Mouse (Mus musculus): ENCODE results near the gene Znrf1. TPM values are rescaled to one million over a fixed set of nuclear protein-coding genes. Genes with fewer than 3 reads are reported as not detected.
"Not testable (repeated sequence)": the region's sequence is repeated elsewhere in the genome, so short reads cannot be mapped to it uniquely, and the experiment has no call there.

Znrf1 gene
- polyA plus RNA-seq, 1 experiment from 2014 or later: 34.5 TPM

DNA sequence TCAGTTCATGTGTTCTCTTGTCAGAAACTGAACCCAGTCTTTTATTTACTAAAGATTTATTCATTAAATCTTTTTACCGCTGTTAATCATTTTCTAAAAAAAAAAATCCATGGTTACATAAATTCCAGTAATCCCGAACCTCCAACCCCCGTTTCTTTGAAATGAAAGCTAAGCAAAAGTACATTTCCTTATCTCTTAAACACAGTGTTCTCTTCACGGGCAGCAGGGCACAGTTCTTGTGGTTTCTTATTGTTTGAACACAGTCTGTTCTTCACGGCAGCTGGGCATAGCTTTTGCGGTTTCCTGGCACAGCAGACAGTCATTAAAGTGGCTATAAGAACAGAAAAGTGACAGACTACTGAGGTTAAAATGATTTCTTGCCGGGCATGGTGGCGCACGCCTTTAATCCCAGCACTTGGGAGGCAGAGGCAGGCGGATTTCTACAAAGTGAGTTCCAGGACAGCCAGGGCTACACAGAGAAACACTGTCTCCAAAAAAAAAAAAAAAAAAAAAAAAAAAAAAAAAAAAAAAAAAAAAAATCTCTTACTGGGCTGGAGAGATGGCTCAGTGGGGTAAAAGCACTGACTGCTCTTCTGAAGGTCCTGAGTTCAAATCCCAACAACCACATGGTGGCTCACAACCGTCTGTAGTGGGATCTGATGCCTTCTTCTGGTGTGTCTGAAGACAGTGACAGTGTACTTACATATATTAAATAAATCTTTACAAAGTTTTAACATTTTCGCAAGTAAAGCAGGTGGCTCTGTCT is 108.6 kb downstream of the Znrf1 start:
- 65% methylated on average over 12 of the region's 12 CpGs for WGBS
- Histone ChIP-seq H3K9ac (peak overlapping the region; percentile 91), H3K4me3 (peak overlapping the region; percentile 79), H3K4me1 (peaks cover 20% of the 10 kb centered on the region), H3K4me2 (replicated peaks) (peak overlapping the region; percentile 64)
- not testable (repeated sequence) for H3K27me3 ChIP-seq; ATAC-seq (ENCODE audit: low FRiP score, low read depth); H3K9me3 ChIP-seq; H3K36me3 ChIP-seq; H3K27ac ChIP-seq

DNA sequence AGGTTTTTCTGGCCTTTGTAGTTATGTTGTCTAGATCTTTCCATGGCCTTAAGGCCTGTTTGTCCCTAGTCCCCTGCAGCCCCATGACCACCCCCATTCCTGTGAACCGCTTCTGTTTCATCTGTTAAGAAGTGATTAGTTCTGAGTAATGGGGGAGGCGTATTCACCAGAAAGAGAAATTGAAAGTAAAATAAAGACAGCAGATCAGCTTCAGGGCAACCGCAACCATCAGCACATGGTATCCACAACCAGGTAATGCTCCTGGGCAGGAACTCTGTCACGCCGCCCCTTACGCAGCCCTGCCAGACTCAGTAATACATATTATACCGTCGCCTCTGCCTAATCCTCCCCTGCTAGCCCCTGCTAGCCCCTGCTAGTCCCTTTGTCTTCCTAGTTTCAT is 109.8 kb downstream of the Znrf1 start:
- H3K4me1 ChIP-seq: peaks cover 20% of the 10 kb centered on the region
- no peak overlapping the region for H3K9ac ChIP-seq
- H3K36me3 ChIP-seq: no peaks in the 10 kb centered on the region
- H3K4me3 ChIP-seq: no peak overlapping the region
- H3K9me3 ChIP-seq: no peaks in the 10 kb centered on the region
- 96% methylated on average over 8 of the region's 8 CpGs for WGBS
- no peak for ATAC-seq (ENCODE audit: low FRiP score, low read depth)
- no peaks in the 10 kb centered on the region for H3K27me3 ChIP-seq
- H3K27ac ChIP-seq: no peak overlapping the region
- no peak overlapping the region for H3K4me2 ChIP-seq (replicated peaks)

DNA sequence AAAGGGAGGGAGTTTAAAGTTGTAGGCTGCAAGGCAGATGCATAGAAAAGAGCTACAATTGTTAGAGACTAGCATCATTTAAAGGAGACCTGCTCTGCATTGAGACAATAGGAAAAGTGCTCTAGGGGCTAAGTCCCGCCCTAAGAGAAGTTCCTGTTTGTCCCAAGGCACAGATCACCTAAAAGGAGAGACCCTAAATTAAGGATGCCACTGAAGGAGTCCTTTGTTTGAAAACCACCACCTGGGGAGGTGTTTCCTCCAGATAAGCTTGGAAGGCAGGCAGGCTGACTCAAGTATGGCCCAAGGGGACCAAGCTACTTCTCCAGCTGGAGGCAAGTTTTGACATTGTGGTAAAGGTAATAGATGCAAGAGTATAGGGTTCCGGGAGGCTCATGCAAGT is 112.9 kb downstream of the Znrf1 start:
- H3K4me3 ChIP-seq: no peak overlapping the region
- H3K36me3 ChIP-seq: no peaks in the 10 kb centered on the region; the same call in 1 of the 2 replicates
- no peaks in the 10 kb centered on the region for H3K27me3 ChIP-seq
- peaks cover 14% of the 10 kb centered on the region for H3K4me1 ChIP-seq
- no peak overlapping the region for H3K27ac ChIP-seq
- WGBS: 66% methylated on average over 2 of the region's 2 CpGs
- no peaks in the 10 kb centered on the region for H3K9me3 ChIP-seq
- H3K4me2 ChIP-seq (replicated peaks): no peak overlapping the region
- ATAC-seq (ENCODE audit: low FRiP score, low read depth): 0 out of 2 replicates have a peak, but pooled peaks have one; percentile 16
- H3K9ac ChIP-seq: no peak overlapping the region

DNA sequence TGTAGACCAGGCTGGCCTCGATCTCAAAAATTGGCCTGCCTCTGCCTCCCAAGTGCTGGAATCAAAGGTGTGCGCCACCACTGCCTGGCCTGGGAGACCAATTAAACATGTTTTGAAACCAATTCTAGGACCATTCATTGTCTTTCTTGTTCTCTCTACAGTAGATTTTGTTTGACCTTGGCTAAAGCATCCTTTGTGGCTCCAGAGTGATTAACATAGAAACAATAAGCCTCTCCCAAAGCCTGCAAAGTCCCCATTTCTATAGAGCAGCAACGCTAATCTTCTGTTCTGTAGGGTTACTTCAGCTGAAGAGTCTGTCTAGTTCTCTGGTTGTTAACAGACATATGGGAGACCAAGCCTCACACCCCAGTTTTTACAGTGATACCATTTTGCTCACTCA is 114.8 kb downstream of the Znrf1 start:
- H3K4me1 ChIP-seq: peaks cover 11% of the 10 kb centered on the region; the same call in 1 of the 2 replicates
- 93% methylated on average over 3 of the region's 3 CpGs for WGBS

DNA sequence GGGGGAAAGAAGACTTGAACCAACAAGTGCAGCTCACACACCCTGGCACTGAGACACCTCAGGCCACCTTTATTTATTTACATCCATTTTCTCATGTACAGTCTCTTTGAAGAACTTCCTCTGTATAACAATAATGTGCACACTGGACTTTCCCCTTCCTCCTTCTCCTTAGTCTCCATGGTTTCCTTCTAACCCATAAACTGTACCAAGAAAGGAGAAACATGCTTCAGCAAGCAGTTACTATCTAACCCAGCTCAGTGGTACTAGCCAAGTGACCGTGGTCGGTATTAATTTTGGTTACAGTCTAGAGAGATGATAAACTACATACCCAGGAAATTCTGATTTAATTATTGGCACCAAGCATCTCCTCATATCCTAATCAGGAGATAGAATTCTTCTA is 117.6 kb downstream of the Znrf1 start:
- H3K27ac ChIP-seq: no peak overlapping the region
- H3K36me3 ChIP-seq: peaks cover 3% of the 10 kb centered on the region; the same call in 1 of the 2 replicates
- H3K27me3 ChIP-seq: no peaks in the 10 kb centered on the region
- H3K9ac ChIP-seq: no peak overlapping the region
- peaks cover 6% of the 10 kb centered on the region; the same call in 1 of the 2 replicates for H3K4me1 ChIP-seq
- 95% methylated on average over 2 of the region's 2 CpGs for WGBS
- no peak for ATAC-seq (ENCODE audit: low FRiP score, low read depth)
- no peak overlapping the region for H3K4me2 ChIP-seq (replicated peaks)
- no peaks in the 10 kb centered on the region for H3K9me3 ChIP-seq
- H3K4me3 ChIP-seq: no peak overlapping the region

More for the DNA sequence above, 114.8 kb downstream of the Znrf1 start:
- no peak overlapping the region for H3K4me2 ChIP-seq (replicated peaks)
- H3K36me3 ChIP-seq: peaks cover 3% of the 10 kb centered on the region; the same call in 1 of the 2 replicates
- no peak overlapping the region for H3K27ac ChIP-seq
- no peak overlapping the region for H3K9ac ChIP-seq
- ATAC-seq (ENCODE audit: low FRiP score, low read depth): no peak
- no peak overlapping the region for H3K4me3 ChIP-seq
- H3K27me3 ChIP-seq: no peaks in the 10 kb centered on the region
- H3K9me3 ChIP-seq: no peaks in the 10 kb centered on the region

DNA sequence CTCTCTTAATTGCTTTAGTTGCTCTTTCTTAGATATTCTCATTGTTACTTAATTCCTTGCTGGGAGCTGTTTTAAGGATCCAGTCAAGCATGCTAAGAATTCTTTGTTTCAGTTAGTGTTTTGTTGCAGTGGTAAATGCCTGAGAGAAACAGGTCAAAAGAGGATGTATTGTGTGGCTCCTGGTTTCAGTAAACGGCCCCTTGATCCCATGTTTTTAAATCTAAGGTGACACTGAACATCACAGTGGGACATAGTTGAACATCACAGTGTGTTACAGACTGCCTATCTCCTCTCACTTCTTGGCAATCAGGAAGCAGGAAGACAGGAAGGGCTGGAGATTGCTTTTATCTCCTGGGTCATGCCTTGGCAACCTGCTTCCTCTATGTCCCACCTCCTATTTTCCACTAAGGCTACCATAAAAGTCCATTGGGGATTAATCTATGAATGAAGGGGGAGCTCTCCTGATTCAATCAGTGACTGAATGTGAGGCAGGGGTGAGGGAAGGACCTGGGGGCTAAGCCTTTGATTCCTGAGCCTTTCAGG is 121.5 kb downstream of the Znrf1 start:
- WGBS: 63% methylated on average over 1 of the region's 1 CpGs
- H3K4me3 ChIP-seq: no peak overlapping the region
- no peaks in the 10 kb centered on the region for H3K4me1 ChIP-seq
- H3K4me2 ChIP-seq (replicated peaks): no peak overlapping the region
- no peaks in the 10 kb centered on the region for H3K27me3 ChIP-seq
- no peaks in the 10 kb centered on the region for H3K9me3 ChIP-seq
- no peak overlapping the region for H3K27ac ChIP-seq
- H3K36me3 ChIP-seq: peaks cover 26% of the 10 kb centered on the region
- ATAC-seq (ENCODE audit: low FRiP score, low read depth): no peak
- no peak overlapping the region for H3K9ac ChIP-seq

DNA sequence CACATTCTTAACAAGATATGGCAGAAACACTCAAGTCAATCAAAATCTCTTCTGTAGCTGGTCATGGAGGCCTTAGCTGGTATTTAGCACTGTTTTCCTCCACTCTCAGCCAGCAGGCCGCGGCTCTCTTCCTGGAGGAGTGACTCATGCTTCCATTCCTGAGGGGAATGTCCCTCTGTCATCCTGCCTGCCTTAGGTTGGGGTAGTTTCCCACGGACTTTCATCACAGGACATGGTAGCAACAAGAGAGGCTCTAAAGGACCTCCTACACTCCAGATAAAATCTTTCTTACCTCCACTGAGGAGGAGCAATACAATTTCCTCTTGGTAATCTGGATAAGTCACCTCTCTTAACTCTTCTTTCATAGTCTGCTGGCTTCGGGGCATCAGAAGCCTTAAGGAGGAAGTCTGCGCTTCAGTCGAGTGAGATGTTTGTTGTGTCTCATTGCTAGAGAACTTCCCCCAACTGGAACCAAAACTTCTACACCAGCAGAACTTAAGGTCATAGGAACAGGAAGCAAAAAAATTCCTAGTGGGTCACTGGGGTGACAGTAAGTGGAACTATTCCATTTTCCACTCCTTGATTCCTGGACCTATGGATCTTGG is 123.0 kb downstream of the Znrf1 start:
- H3K4me3 ChIP-seq: no peak overlapping the region
- no peaks in the 10 kb centered on the region for H3K27me3 ChIP-seq
- ATAC-seq (ENCODE audit: low FRiP score, low read depth): no peak
- H3K4me1 ChIP-seq: no peaks in the 10 kb centered on the region
- H3K9me3 ChIP-seq: no peaks in the 10 kb centered on the region
- no peak overlapping the region for H3K9ac ChIP-seq
- whole genome bisulfite sequencing: 89% methylated on average over 6 of the region's 6 CpGs
- peaks cover 26% of the 10 kb centered on the region for H3K36me3 ChIP-seq
- H3K27ac ChIP-seq: no peak overlapping the region
- H3K4me2 ChIP-seq (replicated peaks): no peak overlapping the region

DNA sequence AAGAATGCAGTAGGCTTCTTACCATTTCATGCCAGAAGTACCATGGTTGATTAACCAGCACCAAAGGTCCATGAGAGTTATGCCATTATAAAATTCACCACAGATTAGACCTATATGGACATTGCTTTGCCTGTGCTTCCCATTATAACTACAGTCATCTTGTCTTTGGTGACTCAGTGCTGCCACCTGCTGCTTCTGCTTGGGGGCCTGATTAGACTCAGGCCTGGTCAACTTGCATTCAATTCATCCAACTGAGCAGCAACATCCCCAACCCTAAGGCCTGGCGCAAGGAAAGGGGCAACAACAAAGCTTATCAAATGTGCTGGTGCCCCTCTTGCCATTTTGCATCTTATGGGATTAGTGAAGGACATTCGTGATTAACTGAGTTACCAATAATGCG is 126.6 kb downstream of the Znrf1 start:
- Histone ChIP-seq H3K4me3 (no peak overlapping the region), H3K9ac (no peak overlapping the region), H3K4me2 (replicated peaks) (no peak overlapping the region), H3K4me1 (no peaks in the 10 kb centered on the region), H3K36me3 (peaks cover 38% of the 10 kb centered on the region), H3K9me3 (no peaks in the 10 kb centered on the region), H3K27me3 (no peaks in the 10 kb centered on the region), H3K27ac (no peak overlapping the region)
- WGBS: 89% methylated on average over 3 of the region's 3 CpGs
- ATAC-seq (ENCODE audit: low FRiP score, low read depth): no peak

DNA sequence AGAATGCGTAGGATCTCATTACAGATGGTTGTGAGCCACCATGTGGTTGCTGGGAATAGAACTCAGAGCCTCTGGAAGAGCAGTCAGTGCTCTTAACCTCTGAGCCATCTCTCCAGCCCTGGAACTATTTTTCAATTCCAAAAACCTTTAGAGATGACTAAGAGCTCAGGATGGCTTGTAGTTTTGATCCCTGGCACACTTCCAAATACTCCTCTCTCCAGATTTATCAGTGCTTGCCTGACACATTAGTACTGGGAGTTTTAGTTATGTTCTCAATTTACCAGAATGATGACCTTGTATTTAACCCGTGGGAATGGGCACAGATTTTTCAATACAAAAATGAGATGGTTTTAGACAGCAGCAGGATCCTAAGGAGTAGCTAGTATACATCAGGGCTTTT is 130.9 kb downstream of the Znrf1 start:
- Histone ChIP-seq H3K27ac (no peak overlapping the region), H3K9ac (no peak overlapping the region), H3K36me3 (peaks cover 52% of the 10 kb centered on the region), H3K27me3 (no peaks in the 10 kb centered on the region), H3K4me3 (no peak overlapping the region), H3K4me1 (no peaks in the 10 kb centered on the region), H3K9me3 (no peaks in the 10 kb centered on the region), H3K4me2 (replicated peaks) (no peak overlapping the region)
- ATAC-seq (ENCODE audit: low FRiP score, low read depth): no peak
- 89% methylated on average over 2 of the region's 2 CpGs for WGBS

Other genes with a start within 250 kb of the Znrf1 start
- 49.2 and 56.9 TPM in 2 replicates for gene Rfwd3, start 235.9 kb upstream of the Znrf1 start, polyA plus RNA-seq (2015; fragmentation: Nextera tagmentation; extraction: Ambion mirVana)
- gene Mlkl, start 197.9 kb upstream of the Znrf1 start, polyA plus RNA-seq (2015; fragmentation: Nextera tagmentation; extraction: Ambion mirVana): 0.42 and 0.47 TPM in 2 replicates
- not detected in 2 replicates for gene Fa2h, start 142.3 kb upstream of the Znrf1 start, polyA plus RNA-seq (2015; fragmentation: Nextera tagmentation; extraction: Ambion mirVana)
- 7.9 and 8.5 TPM in 2 replicates for gene Wdr59, start 14.0 kb upstream of the Znrf1 start, polyA plus RNA-seq (2015; fragmentation: Nextera tagmentation; extraction: Ambion mirVana)
- gene Ldhd, start 94.3 kb downstream of the Znrf1 start, polyA plus RNA-seq (2015; fragmentation: Nextera tagmentation; extraction: Ambion mirVana): 0.22 and 0.41 TPM in 2 replicates
- gene Zfp1, start 107.3 kb downstream of the Znrf1 start, polyA plus RNA-seq (2015; fragmentation: Nextera tagmentation; extraction: Ambion mirVana): 27.5 and 29.6 TPM in 2 replicates
- gene Ctrb1, start 154.9 kb downstream of the Znrf1 start, polyA plus RNA-seq (2015; fragmentation: Nextera tagmentation; extraction: Ambion mirVana): 0.89 and 3.1 TPM in 2 replicates
- gene Bcar1, start 207.7 kb downstream of the Znrf1 start, polyA plus RNA-seq (2015; fragmentation: Nextera tagmentation; extraction: Ambion mirVana): 41.7 and 41.8 TPM in 2 replicates

All from limb, embryonic 13.5 days (tissue).